Mouse (Mus musculus): Measurements from ENCODE around the gene Dctn5. TPM values are rescaled to one million over a fixed set of nuclear protein-coding genes. Genes with fewer than 3 reads are reported as not detected.

Gene Dctn5
- polyA plus RNA-seq, 1 experiment from 2014 or later: 133 TPM

DNA sequence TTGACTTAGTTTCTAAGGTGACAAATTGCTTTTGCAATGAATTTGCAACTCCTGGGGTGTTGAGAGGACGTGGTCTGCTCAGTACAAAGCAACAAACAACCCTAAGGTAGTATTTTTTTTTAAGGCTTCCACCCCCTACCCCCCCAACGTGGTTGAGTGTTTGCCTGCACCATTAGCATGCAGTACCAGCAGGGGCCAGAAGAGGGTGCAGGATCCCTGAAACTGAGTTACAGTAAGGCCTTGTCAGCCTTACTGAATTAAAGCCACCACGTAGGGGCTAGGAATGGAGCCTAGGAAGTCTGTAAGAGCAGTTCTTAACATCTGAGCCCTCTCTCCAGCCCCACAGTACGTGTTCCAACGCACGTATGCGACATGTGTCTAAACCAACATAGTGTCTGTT lies 56.6 kb downstream of the Dctn5 start:
- H3K27ac ChIP-seq: no peak overlapping the region
- no peaks in the 10 kb centered on the region for H3K36me3 ChIP-seq (ENCODE audit: inconsistent target)
- no peaks in the 10 kb centered on the region for H3K79me2 ChIP-seq (ENCODE audit: inconsistent target)
- 48% methylated on average over 7 of the region's 7 CpGs for WGBS (ENCODE audit: missing documents)
- H3K4me3 ChIP-seq (ENCODE audit: inconsistent target): no peak overlapping the region

DNA sequence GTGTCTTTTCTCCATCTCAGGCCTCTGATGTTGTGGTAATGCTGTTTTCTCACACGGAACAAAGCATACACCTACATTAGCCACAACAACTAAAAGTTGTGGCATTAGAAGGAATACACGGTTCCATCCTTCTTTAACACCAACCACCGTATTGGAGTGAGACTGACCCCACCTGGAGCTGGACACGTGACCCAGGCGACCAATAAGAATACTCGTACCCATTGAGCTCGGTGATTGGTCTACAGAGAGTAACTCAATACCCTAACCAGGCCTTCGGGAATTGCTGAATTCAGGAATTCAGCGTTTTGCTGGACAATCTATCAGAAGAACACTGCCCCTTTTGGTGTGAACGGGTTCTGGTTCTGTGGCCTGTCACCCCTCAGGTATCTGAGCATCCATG lies 58.3 kb downstream of the Dctn5 start:
- Histone ChIP-seq H3K79me2 (ENCODE audit: inconsistent target) (no peaks in the 10 kb centered on the region), H3K36me3 (ENCODE audit: inconsistent target) (no peaks in the 10 kb centered on the region), H3K27ac (no peak overlapping the region), H3K4me3 (ENCODE audit: inconsistent target) (no peak overlapping the region)
- WGBS (ENCODE audit: missing documents): 82% methylated on average over 10 of the region's 10 CpGs

DNA sequence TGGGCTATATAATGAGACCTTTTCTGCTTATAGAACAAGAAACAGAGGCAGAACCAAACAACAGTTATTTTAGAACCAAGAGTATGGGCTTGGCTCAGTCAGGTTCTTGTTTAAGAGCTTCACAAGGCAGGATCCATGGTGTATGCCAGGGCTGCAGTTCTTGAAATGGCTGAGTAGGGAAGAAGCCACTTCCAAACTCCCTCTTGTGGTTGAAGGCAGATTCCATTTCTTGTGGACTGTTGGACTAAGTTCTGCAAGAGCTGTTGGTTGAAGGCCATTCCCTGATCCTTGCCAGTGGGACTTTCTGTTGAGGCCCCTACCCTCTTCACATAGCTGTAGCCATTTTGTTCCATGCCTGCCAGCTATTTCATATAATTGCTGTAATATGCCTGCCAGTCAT lies 61.1 kb downstream of the Dctn5 start:
- no peak overlapping the region for H3K4me3 ChIP-seq (ENCODE audit: inconsistent target)
- H3K36me3 ChIP-seq (ENCODE audit: inconsistent target): no peaks in the 10 kb centered on the region
- no peak overlapping the region for H3K27ac ChIP-seq
- no peaks in the 10 kb centered on the region for H3K79me2 ChIP-seq (ENCODE audit: inconsistent target)

DNA sequence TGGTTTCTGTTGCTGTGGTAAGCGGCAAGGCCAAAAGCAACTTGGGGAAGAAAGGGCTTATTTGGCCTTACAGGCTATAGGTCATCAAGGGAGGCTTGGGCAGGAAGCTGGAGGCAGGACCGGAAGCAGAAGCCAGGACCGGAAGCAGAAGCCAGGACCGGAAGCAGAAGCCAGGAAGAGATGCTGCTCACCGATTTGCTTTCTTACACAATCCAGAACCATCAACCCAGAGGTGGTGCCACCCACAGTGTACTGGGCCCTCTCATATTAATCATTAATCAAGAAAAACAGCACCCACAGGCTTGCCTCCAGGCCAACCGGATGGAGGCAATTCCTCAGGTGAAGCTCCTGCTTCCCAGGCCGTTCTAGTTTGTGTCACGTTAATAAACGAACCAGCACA lies 63.9 kb downstream of the Dctn5 start:
- no peaks in the 10 kb centered on the region for H3K36me3 ChIP-seq (ENCODE audit: inconsistent target)
- no peak overlapping the region for H3K4me3 ChIP-seq (ENCODE audit: inconsistent target)
- H3K27ac ChIP-seq: no peak overlapping the region
- no peaks in the 10 kb centered on the region for H3K79me2 ChIP-seq (ENCODE audit: inconsistent target)
- WGBS (ENCODE audit: missing documents): 65% methylated on average over 9 of the region's 9 CpGs

DNA sequence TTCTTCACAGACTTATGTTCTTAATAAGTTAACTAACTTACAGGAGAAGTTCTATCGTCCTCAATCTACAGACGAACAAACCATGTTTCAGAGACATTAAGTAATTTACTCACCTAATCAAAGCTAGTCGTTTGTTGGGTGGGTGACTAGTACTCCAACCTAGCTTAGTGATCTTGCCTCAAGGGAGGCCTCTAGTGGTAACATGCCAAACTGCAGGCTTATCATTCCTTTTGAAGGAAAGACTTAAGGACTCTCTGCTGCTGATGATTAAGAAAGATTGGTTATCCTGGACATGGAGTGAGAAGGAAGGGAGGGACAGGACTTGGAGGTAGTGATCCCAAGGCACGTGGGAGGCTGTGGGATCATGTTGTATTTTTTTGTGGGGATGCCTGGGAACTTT lies 64.5 kb downstream of the Dctn5 start:
- Histone ChIP-seq H3K36me3 (ENCODE audit: inconsistent target) (no peaks in the 10 kb centered on the region), H3K27ac (no peak overlapping the region), H3K79me2 (ENCODE audit: inconsistent target) (no peaks in the 10 kb centered on the region), H3K4me3 (ENCODE audit: inconsistent target) (no peak overlapping the region)
- 50% methylated on average over 4 of the region's 4 CpGs for WGBS (ENCODE audit: missing documents)

Other genes with a start within 250 kb of the Dctn5 start
- 25.7 to 38.9 TPM (median 27.1 TPM) in 3 replicates for gene Cog7, start 151.3 kb upstream of the Dctn5 start, polyA plus RNA-seq (2018)
- gene Gga2, start 111.8 kb upstream of the Dctn5 start, polyA plus RNA-seq (2018): 23.4 to 40.7 TPM (median 33.5 TPM) in 3 replicates
- 22.6 to 24.5 TPM (median 23.1 TPM) in 3 replicates for gene Ubfd1, start 65.9 kb upstream of the Dctn5 start, polyA plus RNA-seq (2018)
- 1.7 to 6.3 TPM (median 2.3 TPM) in 3 replicates for gene Ears2, start 65.8 kb upstream of the Dctn5 start, polyA plus RNA-seq (2018)
- gene Ndufab1, start 31.2 kb upstream of the Dctn5 start, polyA plus RNA-seq (2018): 63.3 to 114 TPM (median 85.0 TPM) in 3 replicates
- gene Palb2, start 56 bp upstream of the Dctn5 start, polyA plus RNA-seq (2018): 3.8 to 7.8 TPM (median 4.4 TPM) in 3 replicates
- gene Plk1, start 26.4 kb downstream of the Dctn5 start, polyA plus RNA-seq (2018): 0.68 to 10.4 TPM (median 5.0 TPM) in 3 replicates
- not detected in 3 replicates for gene Ern2, start 53.2 kb downstream of the Dctn5 start, polyA plus RNA-seq (2018)
- gene Chp2, start 86.5 kb downstream of the Dctn5 start, polyA plus RNA-seq (2018): 0.17 to 4.2 TPM (median 2.5 TPM) in 3 replicates
- gene Prkcb, start 155.7 kb downstream of the Dctn5 start, polyA plus RNA-seq (2018): 43.7 to 85.2 TPM (median 43.9 TPM) in 3 replicates

Data from macrophage (primary cell).